Mouse (Mus musculus): Measurements from ENCODE around the gene Kazn. TPM values are rescaled to one million over a fixed set of nuclear protein-coding genes. Genes with fewer than 3 reads are reported as not detected.

The Kazn gene
- polyA plus RNA-seq (2014; fragmentation: Illumina TruSeq; extraction: RNeasy Lipid Tissue Mini Kit (QIAGEN cat#74804); ENCODE audit: low read depth, low replicate concordance) = 8.0 TPM

GRCm38 (mm10) chr4:142239240-142240126 lies at the start of gene Kazn:
Gene Kazn, minus strand, starts transcription at chr4:142239401.

GRCm38 (mm10) chr4:142084131-142084899 lies 154.9 kb downstream of the Kazn start, which contains the start of gene Tmem51:
Gene Tmem51, minus strand, starts transcription at chr4:142084304.

Other genes with a start within 250 kb of the Kazn start
- 1.4 TPM for gene Fhad1, start 224.3 kb downstream of the Kazn start, polyA plus RNA-seq (2014; fragmentation: Illumina TruSeq; extraction: RNeasy Lipid Tissue Mini Kit (QIAGEN cat#74804); ENCODE audit: low read depth, low replicate concordance)
- gene Tmem51, start 155.1 kb downstream of the Kazn start, polyA plus RNA-seq (2014; fragmentation: Illumina TruSeq; extraction: RNeasy Lipid Tissue Mini Kit (QIAGEN cat#74804); ENCODE audit: low read depth, low replicate concordance) = 0.44 TPM